In genomic region chr9:70503015-70503603, GRCm38 (mm10) we compare ENCODE assay signal across 8 mouse cellular contexts. TPM values are rescaled to one million over a fixed set of nuclear protein-coding genes. Genes with fewer than 3 reads are reported as not detected.
DNase-seq lines count a peak whose midpoint lies in the region; ATAC-seq and TF ChIP-seq lines count a peak whose summit lies in the region.

No protein-coding gene starts in this region.

- no peak for TF ChIP-seq CTCF in intestine, postnatal 0 days (IDR thresholded peaks at IDR 0.05; ENCODE audit: low read depth)
- no peak for TF ChIP-seq CTCF in liver, postnatal 0 days (IDR thresholded peaks at IDR 0.05; ENCODE audit: low read depth)

- no peaks in the 10 kb centered on the region for H3K27me3 ChIP-seq in intestine, postnatal 0 days (replicated peaks; ENCODE audit: control insufficient read depth, insufficient read depth, low read length)
- no peaks in the 10 kb centered on the region for H3K27me3 ChIP-seq in liver, postnatal 0 days (ENCODE audit: insufficient read depth, low read length)

- DNase-seq in 3T3-L1 (ENCODE audit: low read depth, low spot score) (peak; percentile 24), R1 (ENCODE audit: low read depth, low spot score) (peak; percentile 55)
- DNase-seq in embryo, embryonic 11 days: peak; percentile 79
- DNase-seq in heart, adult 11 months: peak; percentile 98
- DNase-seq in liver, postnatal 0 days: peak; percentile 84
- peak; percentile 83 for DNase-seq in neural tube, embryonic 10.5 days (ENCODE audit: extremely low spot score, low spot score)
- DNase-seq in thymus, postnatal 0 days (ENCODE audit: low spot score): peak; percentile 35

- peak overlapping the region; percentile 98 for H3K4me3 ChIP-seq in intestine, postnatal 0 days (ENCODE audit: low read depth, low read length)
- peak overlapping the region; percentile 96 for H3K4me3 ChIP-seq in liver, postnatal 0 days (ENCODE audit: low read depth, low read length)

- WGBS in intestine, postnatal 0 days: 0% methylated on average over 27 of the region's 70 CpGs
- WGBS in liver, postnatal 0 days (ENCODE audit: insufficient replicate concordance): 0% methylated on average over 39 of the region's 70 CpGs

- H3K36me3 ChIP-seq in intestine, postnatal 0 days (ENCODE audit: control insufficient read depth, insufficient read depth): no peaks in the 10 kb centered on the region
- H3K36me3 ChIP-seq in liver, postnatal 0 days (replicated peaks; ENCODE audit: insufficient read depth, low read length): peaks cover 8% of the 10 kb centered on the region

- TF ChIP-seq EP300 in liver, postnatal 0 days (IDR thresholded peaks at IDR 0.05; ENCODE audit: low read depth): no peak

- peak; percentile 85 for ATAC-seq in intestine, postnatal 0 days
- peak; percentile 84 for ATAC-seq in liver, postnatal 0 days

- peak overlapping the region; percentile 64 for H3K4me2 ChIP-seq in intestine, postnatal 0 days (replicated peaks; ENCODE audit: low read depth)
- H3K4me2 ChIP-seq in liver, postnatal 0 days (ENCODE audit: low read depth, low read length): peak overlapping the region; percentile 76

- H3K9ac ChIP-seq in intestine, postnatal 0 days (ENCODE audit: low read depth, low read length): peak overlapping the region; percentile 98
- peak overlapping the region; percentile 98 for H3K9ac ChIP-seq in liver, postnatal 0 days (replicated peaks)

- peak overlapping the region; percentile 99 for H3K27ac ChIP-seq in intestine, postnatal 0 days (ENCODE audit: low read depth, low read length)
- H3K27ac ChIP-seq in liver, postnatal 0 days (ENCODE audit: low read depth): peak overlapping the region; percentile 100

- 0 out of 2 replicates have a peak, but pooled peaks cover 4% of the 10 kb centered on the region for H3K4me1 ChIP-seq in intestine, postnatal 0 days (replicated peaks; ENCODE audit: control insufficient read depth, insufficient read depth, low read length)
- H3K4me1 ChIP-seq in liver, postnatal 0 days (ENCODE audit: insufficient read depth): peaks cover 6% of the 10 kb centered on the region; the same call in 1 of the 2 replicates

- H3K9me3 ChIP-seq in intestine, postnatal 0 days (ENCODE audit: control insufficient read depth): no peaks in the 10 kb centered on the region
- no peaks in the 10 kb centered on the region for H3K9me3 ChIP-seq in liver, postnatal 0 days (ENCODE audit: low read length)

RNA-seq across cellular contexts. Expression of gene Rnf111, which starts 0.4 kb away (rescaled TPM):
- polyA plus RNA-seq in intestine, postnatal 0 days (2015; fragmentation: Nextera tagmentation; extraction: Ambion mirVana): 13.1 and 14.9 TPM in 2 replicates
- polyA plus RNA-seq in liver, postnatal 0 days (2015; fragmentation: Nextera tagmentation; extraction: Ambion mirVana): 7.2 TPM in 2 replicates
- polyA plus RNA-seq in thymus, postnatal 0 days (2015; fragmentation: Nextera tagmentation; extraction: Ambion mirVana): 18.6 and 21.6 TPM in 2 replicates

RNA-seq across cellular contexts. Expression of gene Sltm, which starts 39.4 kb away (rescaled TPM):
- polyA plus RNA-seq in intestine, postnatal 0 days (2015; fragmentation: Nextera tagmentation; extraction: Ambion mirVana): 27.6 and 33.3 TPM in 2 replicates
- polyA plus RNA-seq in liver, postnatal 0 days (2015; fragmentation: Nextera tagmentation; extraction: Ambion mirVana): 12.3 and 12.4 TPM in 2 replicates
- polyA plus RNA-seq in thymus, postnatal 0 days (2015; fragmentation: Nextera tagmentation; extraction: Ambion mirVana): 44.9 and 52.3 TPM in 2 replicates

Comparison
In these comparisons a context has a peak if more than half of its experiments do, and no peak if none do; other contexts are left out.
1. Peak in every context shown above with its lines: DNase-seq, ATAC-seq, H3K4me3 ChIP-seq and H3K27ac ChIP-seq.
2. DNase-seq: peak in every context shown above with its lines; median percentile 98 in heart, adult 11 months; 84 in liver, postnatal 0 days; 83 in neural tube, embryonic 10.5 days; 79 in embryo, embryonic 11 days; 55 in R1; 35 in thymus, postnatal 0 days; 24 in 3T3-L1.